Mouse (Mus musculus) frontal cortex, postnatal 25 days (tissue): ENCODE data around the gene Bach2.

Experiments
- DNase-seq, 2 experiments: peaks; one replicate each; pipeline ENCODE4 v3.0.0; 2022; ENCODE audit warnings: low spot score in 2 of 2

Bach2 gene

GRCm38 (mm10) chr4:32387479-32388240, 149.1 kb downstream of the Bach2 start:
- DNase-seq = no peak

- DNase-seq = no peak
Observed at GRCm38 (mm10) chr4:32388564-32388963, 150.0 kb downstream of the Bach2 start.

DNA sequence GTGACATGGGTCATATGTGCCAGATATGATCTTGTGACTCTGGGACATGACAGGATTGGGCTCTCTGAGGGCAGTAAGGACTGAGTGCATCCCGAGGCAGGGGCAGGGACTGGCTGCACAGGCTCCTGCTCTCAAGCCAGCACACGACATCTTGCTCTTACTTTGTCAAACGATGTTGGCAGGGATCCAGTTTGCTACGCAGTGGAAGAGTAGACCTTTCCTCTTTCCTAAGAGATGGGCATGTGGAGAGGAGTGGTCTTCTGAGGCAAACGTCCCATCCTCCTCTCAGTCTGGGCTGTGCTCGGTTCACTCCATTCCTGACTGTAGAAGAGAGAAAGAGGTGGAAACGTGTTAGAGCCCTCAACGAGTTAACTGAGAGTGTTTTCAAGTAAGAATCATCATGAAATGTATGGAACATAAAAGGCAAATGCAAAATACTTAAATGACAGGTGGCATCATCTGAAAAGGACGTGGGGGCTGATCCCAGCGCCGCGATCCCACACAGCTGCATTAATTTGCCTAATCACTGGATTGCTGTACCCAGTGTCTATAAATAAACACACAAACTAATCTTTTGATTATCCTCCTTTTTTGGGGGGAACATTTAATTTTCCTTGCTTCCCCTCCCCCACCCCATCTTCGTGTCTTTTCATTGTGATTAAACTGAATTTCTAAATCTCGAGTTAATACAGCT, 150.7 kb downstream of the Bach2 start:
- no peak for DNase-seq

- DNase-seq = no peak
Observed at GRCm38 (mm10) chr4:32391260-32391659, 152.7 kb downstream of the Bach2 start.

DNA sequence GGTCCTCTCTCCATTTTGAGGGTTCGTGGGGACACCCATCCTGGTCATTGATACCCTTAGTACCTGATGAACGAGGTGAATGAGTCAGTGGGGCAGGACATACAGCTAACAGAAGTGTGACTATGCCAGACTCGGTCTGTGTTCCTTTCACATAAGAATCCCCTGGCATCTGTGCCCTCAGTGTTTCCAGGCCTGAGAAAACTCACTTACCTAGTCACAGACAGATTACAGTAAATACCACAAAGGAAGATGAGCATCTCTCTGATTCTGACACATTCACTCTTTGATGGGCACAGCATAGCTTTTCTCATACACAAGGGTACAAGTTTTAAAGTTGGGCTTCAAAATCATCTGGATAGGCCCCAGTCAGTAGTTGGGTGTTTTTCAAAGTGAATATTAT, 154.6 kb downstream of the Bach2 start:
- no peak for DNase-seq

DNA sequence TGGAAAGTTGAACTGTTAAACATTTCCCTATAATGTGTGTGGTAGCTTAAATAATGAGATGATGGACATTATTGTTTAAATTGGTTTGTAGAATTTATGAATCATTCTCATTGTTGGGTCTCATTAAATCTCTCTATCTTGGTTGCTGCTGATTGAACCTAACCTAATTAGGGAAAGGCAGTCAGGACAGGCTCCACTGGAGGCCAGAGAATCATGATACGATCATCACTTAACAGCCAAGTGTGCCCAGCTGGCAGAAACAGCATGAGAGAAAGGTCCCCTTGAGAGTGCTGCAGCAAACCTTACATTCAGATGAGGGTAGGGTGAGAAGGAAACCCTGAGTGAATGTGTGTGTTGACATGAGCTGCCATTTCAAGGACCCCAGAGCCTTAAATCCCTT, 155.3 kb downstream of the Bach2 start:
- DNase-seq = no peak

DNA sequence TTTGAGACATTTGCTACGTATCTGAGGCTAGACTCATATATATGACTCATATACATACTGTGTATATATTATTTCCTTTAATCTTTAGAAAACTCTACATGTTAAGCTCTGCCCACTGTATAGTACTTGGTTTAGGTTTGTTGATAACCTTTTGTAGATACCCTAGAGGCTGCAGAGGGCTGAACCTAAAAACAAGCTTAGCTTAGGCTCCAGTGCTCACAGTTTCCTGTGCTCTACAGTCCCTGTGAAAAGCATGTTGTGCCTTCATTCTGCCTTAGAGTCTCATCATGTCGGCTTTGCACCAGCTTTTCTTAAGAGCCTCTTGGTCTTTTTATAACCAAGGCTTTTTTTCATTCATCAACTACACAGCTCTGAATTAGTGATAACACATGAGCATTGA, 156.2 kb downstream of the Bach2 start:
- DNase-seq = no peak

DNA sequence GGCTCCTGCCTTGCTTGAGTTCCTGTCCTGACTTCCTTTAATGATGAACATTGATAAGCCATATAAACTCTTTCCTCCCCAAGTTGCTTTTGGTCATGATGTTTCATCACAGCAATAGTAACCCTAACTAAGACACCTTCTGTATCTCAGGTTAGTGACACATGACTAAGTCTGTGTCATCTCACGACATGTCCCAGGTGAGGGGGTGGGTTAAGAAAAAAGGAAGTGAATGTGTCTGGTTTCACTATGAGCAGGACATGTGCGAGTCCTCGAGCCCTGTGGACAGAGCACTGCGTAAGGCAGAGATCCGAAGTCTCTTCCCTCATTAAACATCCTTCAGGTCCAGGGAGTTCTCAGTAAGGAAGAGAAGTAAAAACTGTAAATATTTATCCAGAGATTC, 162.9 kb downstream of the Bach2 start:
- DNase-seq = no peak

- no peak for DNase-seq
Observed at GRCm38 (mm10) chr4:32403506-32403905, 164.9 kb downstream of the Bach2 start.

GRCm38 (mm10) chr4:32405149-32405882, 166.7 kb downstream of the Bach2 start:
- no peak for DNase-seq

- DNase-seq = no peak
Observed at GRCm38 (mm10) chr4:32405985-32406384, 167.4 kb downstream of the Bach2 start.

DNA sequence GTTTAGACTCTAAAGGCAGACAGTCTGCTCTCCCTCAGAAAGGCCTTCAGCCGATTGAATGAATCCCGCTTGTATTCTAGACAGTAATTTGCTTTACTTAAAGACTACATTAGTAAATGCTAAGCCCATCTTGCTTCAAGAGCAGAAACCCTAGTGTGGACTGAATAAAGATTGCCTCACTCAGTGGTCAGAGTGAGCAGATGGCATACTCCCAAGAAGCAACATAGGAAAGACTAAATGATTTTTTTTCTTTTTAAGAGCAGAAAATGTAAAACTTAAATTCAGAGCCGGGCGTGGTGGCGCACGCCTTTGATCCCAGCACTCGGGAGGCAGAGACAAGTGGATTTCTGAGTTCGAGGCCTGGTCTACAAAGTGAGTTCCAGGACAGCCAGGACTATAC, 169.9 kb downstream of the Bach2 start:
- DNase-seq = no peak

- no peak for DNase-seq
Observed at GRCm38 (mm10) chr4:32409116-32409880, 170.7 kb downstream of the Bach2 start.

- DNase-seq = no peak
Observed at GRCm38 (mm10) chr4:32413063-32413462, 174.5 kb downstream of the Bach2 start.

- DNase-seq = no peak
Observed at GRCm38 (mm10) chr4:32413505-32413904, 174.9 kb downstream of the Bach2 start.

DNA sequence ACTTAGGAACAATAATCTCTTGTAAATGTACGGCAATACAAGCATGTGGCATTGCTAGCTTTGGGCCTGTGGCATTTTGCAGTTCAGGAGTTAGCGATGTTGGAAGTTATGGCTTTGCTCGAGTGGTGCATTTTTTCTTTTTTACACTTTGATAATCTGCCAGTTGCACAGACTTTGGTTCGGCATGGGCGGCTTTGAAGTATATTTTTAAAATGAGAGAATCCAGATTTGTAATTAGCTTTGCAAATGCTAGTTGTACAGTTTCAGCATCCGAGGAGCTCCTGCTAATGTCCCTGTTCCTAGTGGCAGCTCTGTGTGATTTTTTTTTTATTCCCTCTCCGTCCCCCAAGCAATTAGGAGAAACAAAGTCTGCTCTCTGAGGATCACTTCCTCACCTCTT, 176.4 kb downstream of the Bach2 start:
- DNase-seq = no peak

DNA sequence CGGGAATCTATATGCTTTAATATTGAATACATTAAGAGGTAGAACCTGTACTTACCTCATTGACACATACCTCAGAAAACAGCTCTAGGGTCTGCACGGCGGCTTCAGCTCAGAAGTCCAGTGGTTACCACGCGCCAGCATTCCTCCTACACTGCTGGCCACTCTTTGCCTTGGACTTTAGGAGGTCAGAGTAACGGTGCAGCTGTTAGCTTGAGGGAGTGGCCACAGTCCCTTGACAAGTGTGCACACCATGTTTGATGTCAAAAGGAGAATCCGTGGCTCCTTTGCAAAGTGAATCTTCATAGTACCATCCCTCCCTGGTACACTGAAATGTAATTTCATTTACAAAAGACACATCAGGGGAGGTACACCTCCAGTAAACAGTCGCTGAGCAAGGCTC, 179.3 kb downstream of the Bach2 start:
- DNase-seq = no peak

- no peak for DNase-seq
Observed at GRCm38 (mm10) chr4:32421570-32421969, 183.0 kb downstream of the Bach2 start.

DNA sequence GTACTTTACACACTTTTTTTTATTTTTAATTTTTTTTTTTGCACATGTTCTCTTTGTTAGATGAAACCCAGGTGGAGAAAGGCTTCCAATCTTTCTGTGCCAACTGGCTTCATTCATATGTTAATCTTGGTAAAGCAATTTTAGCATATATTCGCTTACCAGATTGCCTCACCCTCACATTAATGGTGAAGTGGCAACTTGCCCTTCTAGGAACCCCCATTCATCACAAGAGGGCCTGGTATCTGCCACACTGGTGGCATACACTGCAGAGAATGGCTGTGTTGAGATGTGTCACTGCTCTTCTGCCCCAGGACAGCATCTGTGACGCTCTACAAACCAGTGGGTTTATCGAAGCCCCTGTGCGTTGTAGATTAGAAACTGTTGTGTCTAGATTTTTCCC, 183.8 kb downstream of the Bach2 start:
- no peak for DNase-seq

- DNase-seq = no peak
Observed at GRCm38 (mm10) chr4:32423667-32424066, 185.1 kb downstream of the Bach2 start.

DNA sequence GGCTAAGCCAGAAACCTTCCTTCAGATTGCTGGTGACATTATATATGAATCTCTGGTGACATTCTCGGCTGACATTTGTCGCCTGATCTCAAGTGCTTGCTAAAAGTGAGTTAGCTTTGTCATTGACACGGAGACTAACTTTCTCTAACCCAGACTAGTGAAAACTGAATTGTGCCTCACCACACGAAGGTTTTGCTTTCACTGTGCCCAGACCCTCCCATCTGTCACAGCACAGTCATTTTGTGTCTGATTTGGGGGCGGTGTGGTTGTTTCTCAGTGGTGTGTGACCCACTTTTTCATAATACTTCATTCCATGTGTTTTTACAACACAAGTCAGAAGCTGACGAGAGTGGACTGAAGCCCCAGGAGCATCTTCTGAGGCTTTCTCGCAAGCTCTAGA, 185.8 kb downstream of the Bach2 start:
- no peak for DNase-seq

DNA sequence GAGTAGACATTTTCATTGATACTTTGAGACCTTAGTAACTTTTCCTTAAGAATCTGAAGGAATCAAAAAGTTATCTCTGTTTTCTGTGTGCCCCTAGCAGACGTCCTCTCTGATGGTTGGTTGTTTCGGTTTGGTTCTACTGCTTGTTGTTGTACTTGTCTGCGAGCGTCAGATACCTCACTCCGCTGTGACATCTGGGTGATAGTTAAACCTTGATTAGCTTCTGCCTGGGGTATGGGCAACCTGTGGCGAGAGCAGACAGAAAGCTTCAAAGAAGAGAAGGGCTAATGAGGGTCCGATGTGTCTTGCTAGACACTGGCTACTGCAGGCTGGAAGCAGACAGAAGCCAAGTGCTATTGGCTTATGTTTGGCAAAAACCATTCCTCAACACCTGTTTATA, 186.5 kb downstream of the Bach2 start:
- no peak for DNase-seq
